Mouse (Mus musculus): ENCODE measurements around the gene Ly6g5b.
A peak's percentile ranks its signal among the peaks of the same experiment; 100 is the strongest.

The Ly6g5b gene

GRCm38 (mm10) chr17:35105740-35106389, 9.4 kb downstream of the Ly6g5b start:
- DNase-seq (ENCODE audit: low spot score in 2 of 2) = peak in 1 of 2 experiments; percentile 34

DNA sequence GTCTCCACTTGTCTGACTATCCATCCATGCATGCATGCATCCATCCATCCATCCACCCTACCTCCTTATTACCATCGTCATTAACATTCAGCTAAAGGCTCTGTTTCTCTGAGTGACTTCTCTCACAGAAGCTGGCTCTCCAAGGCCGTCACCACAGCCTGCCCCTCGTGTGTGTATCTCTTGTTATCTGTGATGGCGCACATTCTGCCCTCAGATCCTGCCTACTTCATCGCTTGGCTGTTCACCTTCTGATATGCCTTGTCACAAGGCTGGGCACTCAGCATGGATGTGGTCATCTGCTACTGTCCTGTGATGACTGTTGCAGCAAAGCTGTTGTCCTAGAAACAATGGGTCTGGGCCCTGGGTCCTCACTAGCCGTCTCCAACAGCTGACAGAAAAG, 10.5 kb downstream of the Ly6g5b start:
- DNase-seq (ENCODE audit: low spot score in 2 of 2) = no peak

DNA sequence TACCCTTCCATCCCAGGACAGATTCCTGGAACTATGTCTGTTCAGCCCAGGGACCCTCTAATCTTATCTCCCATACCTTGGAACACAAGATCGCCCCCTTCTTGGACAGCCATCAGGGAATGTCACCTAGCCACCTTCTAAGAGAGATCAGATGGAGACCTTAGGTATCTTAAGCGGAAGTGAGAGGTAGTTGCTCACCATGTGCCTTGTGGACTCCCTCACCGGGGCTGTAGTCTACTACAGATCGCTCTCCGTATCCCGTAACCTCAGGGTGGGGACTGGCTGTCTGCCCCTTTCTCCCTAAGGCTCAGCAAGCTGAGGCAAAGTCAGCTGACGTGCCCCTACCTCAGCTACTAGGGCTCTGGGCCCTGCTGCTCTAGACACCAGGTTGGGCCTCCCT, 11.1 kb downstream of the Ly6g5b start:
- DNase-seq (ENCODE audit: low spot score in 2 of 2) = no peak

- no peak for DNase-seq (ENCODE audit: low spot score in 2 of 2)
Measured at GRCm38 (mm10) chr17:35103221-35103690, 12.0 kb downstream of the Ly6g5b start.

- DNase-seq (ENCODE audit: low spot score in 2 of 2) = no peak
Measured at GRCm38 (mm10) chr17:35102299-35102698, 12.9 kb downstream of the Ly6g5b start.

- no peak for DNase-seq (ENCODE audit: low spot score in 2 of 2)
Measured at GRCm38 (mm10) chr17:35101161-35101560, 14.1 kb downstream of the Ly6g5b start.

GRCm38 (mm10) chr17:35100196-35100765, 14.9 kb downstream of the Ly6g5b start:
- no peak for DNase-seq (ENCODE audit: low spot score in 2 of 2)

DNA sequence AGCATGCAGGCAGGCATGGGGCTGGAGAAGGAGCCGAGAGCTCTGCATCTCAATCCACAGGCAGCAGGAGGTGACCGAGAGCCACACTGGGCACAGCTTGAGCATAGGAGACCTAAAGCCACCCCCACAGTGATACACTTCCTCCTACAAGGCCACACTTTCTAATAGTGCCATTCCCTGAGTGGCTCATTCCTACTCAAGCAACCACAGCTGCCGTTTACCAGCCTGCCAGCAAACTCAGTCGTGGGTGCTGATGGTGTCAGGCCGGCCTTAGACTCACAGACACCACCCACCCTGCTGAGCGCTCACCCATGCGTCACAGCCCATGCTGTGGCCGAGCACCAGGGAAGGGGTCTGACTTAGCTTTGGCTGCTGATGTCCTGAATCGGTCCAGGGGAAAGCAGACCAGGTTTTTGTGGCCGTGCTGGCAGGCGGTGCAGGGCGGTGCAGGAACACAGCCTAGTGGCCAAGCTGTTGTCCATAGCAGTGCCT, 18.0 kb downstream of the Ly6g5b start:
- no peak for DNase-seq (ENCODE audit: low spot score in 2 of 2)

DNA sequence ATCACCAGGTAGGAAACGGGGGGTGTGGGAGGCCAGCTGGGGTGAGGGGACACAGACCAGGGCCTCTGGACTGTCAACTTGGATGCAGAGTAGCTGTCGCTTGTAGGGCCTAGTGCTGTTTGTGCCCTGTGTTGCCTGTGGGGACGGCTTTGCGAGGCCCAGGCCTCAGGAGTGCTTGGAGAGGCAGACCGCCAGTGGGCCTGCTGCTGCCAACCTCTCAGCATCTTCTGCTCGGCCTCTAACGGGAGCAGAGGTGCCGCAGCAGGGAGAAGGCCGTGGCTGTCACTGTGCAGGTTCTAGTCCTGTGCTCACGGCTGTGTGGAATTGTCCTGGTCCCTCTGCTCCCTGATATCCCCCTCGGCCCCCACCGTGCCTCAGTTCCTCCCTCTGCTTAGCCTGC, 18.6 kb downstream of the Ly6g5b start:
- no peak for DNase-seq (ENCODE audit: low spot score in 2 of 2)

DNA sequence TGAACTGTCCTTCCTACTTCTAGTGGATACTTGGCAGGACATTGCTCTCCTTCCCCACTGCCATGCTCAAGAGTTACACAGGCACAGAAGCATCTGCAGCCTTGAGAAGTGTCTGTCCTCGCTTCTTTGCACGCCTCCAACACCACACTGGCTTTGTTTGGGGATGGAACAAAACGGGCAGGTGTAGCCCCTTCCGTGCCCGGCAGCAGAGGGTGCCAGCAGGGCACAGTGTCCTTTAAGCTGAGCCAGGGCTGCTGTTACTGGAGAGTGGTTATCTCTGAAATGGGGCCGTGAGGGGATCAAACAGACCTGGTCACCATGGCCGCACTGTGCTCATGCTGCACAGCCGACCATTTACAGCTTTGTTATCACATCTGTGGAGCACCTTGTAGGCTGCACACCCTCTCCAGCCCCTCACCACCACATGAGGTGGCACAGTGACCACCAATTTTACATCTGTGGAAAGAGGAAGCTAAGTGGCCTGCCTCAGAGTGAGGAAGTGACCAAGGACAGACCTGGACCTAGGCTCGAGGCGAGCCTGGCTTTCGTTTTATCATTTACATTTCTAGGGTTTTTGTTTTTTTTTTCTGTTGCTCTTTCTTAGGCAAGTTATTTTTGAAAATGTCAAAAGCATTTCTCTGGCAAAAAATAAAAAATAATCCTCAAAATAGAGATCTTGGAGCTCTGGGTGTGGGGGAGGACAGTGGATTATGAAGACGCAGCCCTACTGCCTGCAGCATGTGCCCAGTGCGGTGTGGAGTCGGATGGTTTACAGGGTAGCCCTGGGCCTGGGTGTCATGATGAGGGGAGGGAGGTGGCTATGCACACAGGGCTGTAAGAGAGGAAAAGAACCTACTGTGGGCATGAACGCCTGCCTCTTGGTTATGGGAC, 20.5 kb downstream of the Ly6g5b start:
- no peak for DNase-seq (ENCODE audit: low spot score in 2 of 2)

GRCm38 (mm10) chr17:35092403-35093198, 22.6 kb downstream of the Ly6g5b start:
- DNase-seq (ENCODE audit: low spot score in 2 of 2) = no peak

DNA sequence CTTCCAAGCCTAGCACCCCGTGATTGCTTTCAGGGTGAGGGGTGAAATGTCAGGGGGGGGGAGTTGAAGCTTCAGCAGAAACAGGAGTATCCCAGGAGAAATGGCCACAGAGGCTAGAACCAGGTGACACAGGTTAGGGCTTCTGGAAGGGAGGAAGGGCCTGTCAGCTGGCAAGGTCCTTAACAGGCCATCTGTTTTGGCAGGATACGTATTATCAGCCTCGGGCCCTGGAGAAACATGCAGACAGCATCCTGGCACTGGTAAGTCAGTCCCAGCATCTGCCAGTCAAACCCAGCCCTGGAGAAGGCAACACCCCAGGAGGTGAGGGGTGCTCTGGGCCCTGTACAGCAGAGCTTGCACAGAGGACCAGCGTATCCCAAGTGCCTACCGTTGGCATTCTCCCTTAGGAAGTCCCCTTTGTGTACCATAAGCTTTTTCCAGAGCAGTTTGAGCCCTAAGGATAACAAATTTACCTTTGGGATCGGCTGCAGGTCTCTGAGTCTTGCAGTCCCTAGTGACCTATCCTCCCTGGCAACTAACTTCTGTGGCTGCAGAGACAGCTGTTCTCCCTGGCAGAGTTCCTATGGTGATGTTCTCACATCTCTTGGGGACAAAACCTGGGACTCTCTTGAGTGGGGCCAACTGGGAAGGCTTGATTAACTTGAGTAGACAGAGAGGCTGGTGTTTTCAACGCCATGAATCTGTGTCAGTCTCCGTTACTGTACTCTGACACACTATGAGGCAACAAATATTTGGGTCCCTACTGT, 24.9 kb downstream of the Ly6g5b start:
- no peak for DNase-seq (ENCODE audit: low spot score in 2 of 2)

- DNase-seq (ENCODE audit: low spot score in 2 of 2) = peak; percentile 90 to 94
Measured at GRCm38 (mm10) chr17:35088825-35089644, 26.2 kb downstream of the Ly6g5b start, which contains the start of gene Abhd16a. Abhd16a (plus strand) TSS chr17:35089263.

DNA sequence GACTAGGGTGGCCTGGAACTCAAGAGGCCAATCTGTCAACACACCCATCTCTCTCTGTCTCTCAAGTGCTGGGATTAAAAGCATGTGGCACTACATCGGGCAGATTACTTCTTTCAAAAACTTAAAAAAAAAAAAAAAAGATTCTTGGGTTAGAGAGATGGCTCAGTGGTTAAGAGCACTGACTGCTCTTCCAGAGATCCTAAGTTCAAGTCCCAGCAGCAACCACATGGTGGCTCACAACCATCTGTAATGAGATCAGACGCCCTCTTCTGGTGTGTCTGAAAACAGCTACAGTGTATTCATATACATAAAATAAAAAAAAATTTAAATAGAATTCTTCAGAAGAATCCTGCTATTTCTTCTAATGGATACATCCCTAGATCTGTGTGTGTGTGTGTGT, 27.1 kb downstream of the Ly6g5b start:
- DNase-seq (ENCODE audit: low spot score in 2 of 2) = no peak

DNA sequence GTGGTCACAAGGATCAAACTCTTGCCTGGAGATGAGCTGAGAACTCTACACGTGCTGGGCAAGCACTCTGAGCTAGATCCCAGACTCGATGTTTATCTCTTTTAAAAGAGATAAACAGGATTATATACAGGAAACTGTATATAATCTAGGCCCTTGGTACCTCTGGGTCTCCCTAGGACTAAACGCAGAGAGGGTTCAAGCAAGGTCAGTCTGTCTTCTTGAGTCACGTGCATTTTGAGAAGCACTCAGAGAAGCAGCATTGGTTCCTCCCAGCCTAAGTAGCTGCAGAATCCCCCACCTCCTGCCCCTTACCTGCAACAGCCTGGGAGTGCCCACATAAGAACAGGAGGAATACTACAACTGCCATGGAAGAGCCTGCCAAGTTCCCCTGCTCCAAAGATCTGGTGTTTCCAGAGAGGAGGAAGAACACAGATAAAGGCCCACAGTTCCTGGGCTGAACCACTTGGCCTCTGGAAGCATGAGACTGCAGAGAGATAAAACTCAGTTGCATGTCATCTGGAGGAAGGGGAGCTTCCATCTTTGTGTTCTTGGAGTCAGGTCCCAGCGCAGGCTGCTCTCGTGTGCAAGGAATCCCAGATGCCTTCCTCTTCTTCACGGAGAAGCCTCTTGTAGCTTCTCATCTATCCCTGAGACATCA, 29.9 kb downstream of the Ly6g5b start, which contains the start of gene Ly6g6f:
Gene Ly6g6f, minus strand, starts transcription at position 403 of the 658 bp plus-strand sequence.
- DNase-seq (ENCODE audit: low spot score in 2 of 2) = no peak

GRCm38 (mm10) chr17:35083929-35084497, 31.2 kb downstream of the Ly6g5b start:
- DNase-seq (ENCODE audit: low spot score in 2 of 2) = no peak

GRCm38 (mm10) chr17:35082841-35083576, 32.2 kb downstream of the Ly6g5b start:
- no peak for DNase-seq (ENCODE audit: low spot score in 2 of 2)

DNA sequence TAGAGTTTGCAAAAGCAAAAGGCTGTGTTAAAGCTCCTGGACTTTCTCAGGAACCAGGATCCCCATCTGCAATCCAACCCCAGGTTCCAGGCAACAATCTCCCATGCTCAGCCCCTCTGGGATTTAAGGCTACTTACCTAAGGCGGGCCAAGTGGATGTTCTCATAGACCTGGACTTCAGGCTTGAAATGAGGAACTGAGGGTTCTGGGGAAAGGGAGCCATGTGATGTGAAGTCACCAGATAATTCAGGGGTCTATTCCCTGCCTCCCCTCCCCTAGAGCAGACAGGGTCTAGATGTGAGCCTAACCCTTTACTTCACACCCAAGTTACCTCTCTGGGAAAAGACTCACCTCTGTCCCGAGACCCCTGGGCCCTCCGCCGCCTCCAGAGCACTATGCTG, 34.5 kb downstream of the Ly6g5b start:
- DNase-seq (ENCODE audit: low spot score in 2 of 2) = no peak

Data from urinary bladder, postnatal 36 days (tissue).